Mouse (Mus musculus) testis, adult 2 months (tissue): ENCODE measurements around the gene Nop14. TPM values are rescaled to one million over a fixed set of nuclear protein-coding genes. Genes with fewer than 3 reads are reported as not detected.

ENCODE experiments used
- H3K27ac ChIP-seq: fragments of 200-500 bp; 2 replicates; pipeline ENCODE4 v1.5.1; 2012; ENCODE audit warnings: low read depth, low read length; ENCODE audit not compliant: control insufficient read depth, insufficient read depth
- H3K27me3 ChIP-seq: fragments of 200-500 bp; 2 replicates; pipeline ENCODE4 v1.6.1; 2012; ENCODE audit warnings: mild to moderate bottlenecking, low read length, moderate library complexity; ENCODE audit not compliant: control insufficient read depth, insufficient read depth
- H3K36me3 ChIP-seq: fragments of 200-500 bp; 2 replicates; pipeline ENCODE4 v1.6.1; 2012; ENCODE audit warnings: mild to moderate bottlenecking, low read length; ENCODE audit not compliant: control insufficient read depth, insufficient read depth
- H3K4me1 ChIP-seq: fragments of 200-500 bp; 2 replicates; pipeline ENCODE4 v1.6.1; 2012; ENCODE audit warnings: low read length; ENCODE audit not compliant: control insufficient read depth, insufficient read depth
- H3K4me3 ChIP-seq: fragments of 200-500 bp; 2 replicates; pipeline ENCODE4 v1.5.1; 2012; ENCODE audit warnings: low read depth, mild to moderate bottlenecking, low read length, moderate library complexity, mixed read lengths; ENCODE audit not compliant: control insufficient read depth
- CTCF ChIP-seq: fragments of 200-500 bp; IDR thresholded peaks from 2 replicates; pipeline ENCODE4 v1.5.1; 2012; ENCODE audit warnings: low read depth, mild to moderate bottlenecking, inconsistent platforms, low read length, moderate library complexity; ENCODE audit not compliant: control insufficient read depth, insufficient read depth, insufficient replicate concordance
- POLR2A ChIP-seq: fragments of 200-500 bp; IDR thresholded peaks from 2 replicates; pipeline ENCODE4 v1.6.1; 2012; ENCODE audit warnings: low read depth, mild to moderate bottlenecking, inconsistent platforms, low read length, moderate library complexity; ENCODE audit not compliant: control insufficient read depth
- polyA plus RNA-seq: library from polyadenylated mRNA; depleted of rRNA; stranded (reverse); fragments of >200 nt; gene quantifications from 2 replicates; pipeline ENCODE4 v1.2.3, GENCODE M21; 2012

Gene Nop14
- polyA plus RNA-seq, 1 experiment = 71.3 TPM

DNA sequence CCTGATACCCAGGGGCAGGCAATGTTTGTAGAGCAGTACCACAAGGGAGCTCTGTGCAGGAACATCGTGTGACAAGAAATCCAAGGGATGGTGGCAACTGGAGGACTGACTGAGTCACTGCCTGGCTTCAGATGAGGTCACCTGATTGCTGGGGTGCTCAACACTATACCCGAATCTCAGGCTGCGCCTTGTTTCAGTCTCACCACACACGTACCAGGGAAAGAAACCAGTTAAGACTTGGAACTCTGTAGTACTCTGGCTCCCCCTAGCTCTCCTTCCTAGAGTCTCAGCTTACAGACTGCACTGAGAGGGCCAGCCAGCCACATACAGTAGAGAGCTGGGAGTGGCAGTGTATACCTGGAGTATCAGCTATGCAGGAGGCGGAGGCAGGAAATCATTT is 17.0 kb downstream of the Nop14 start:
- no peak overlapping the region for H3K4me3 ChIP-seq
- H3K27me3 ChIP-seq = no peaks in the 10 kb centered on the region
- no peaks in the 10 kb centered on the region; the same call in 1 of the 2 replicates for H3K4me1 ChIP-seq
- TF ChIP-seq CTCF (peak; percentile 32; the same call in 1 of the 2 replicates), POLR2A (no peak)
- no peak overlapping the region for H3K27ac ChIP-seq
- peaks cover 3% of the 10 kb centered on the region for H3K36me3 ChIP-seq

DNA sequence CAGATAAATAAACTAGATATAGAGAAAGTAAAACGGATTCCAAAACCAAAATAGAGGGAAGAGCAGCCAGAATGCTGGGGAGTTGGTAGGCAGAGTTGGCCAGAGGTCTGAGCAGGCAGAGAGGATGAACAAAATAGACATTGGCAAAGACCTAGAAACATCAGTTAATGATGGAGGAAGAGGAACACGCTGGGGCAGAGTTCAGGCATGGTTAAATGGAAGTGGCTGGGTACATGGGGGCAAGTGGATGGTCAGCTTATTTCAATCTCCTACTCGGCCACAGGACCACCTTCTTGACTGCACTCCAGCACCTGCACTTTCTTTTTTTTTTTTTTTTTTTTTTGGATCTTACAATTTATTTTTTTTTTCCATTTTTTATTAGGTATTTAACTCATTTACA is 18.0 kb downstream of the Nop14 start:
- no peak for TF ChIP-seq POLR2A
- TF ChIP-seq CTCF = no peak
- H3K36me3 ChIP-seq = peaks cover 3% of the 10 kb centered on the region
- no peaks in the 10 kb centered on the region for H3K27me3 ChIP-seq
- peaks cover 3% of the 10 kb centered on the region for H3K4me1 ChIP-seq
- H3K4me3 ChIP-seq = no peak overlapping the region
- H3K27ac ChIP-seq = no peak overlapping the region

DNA sequence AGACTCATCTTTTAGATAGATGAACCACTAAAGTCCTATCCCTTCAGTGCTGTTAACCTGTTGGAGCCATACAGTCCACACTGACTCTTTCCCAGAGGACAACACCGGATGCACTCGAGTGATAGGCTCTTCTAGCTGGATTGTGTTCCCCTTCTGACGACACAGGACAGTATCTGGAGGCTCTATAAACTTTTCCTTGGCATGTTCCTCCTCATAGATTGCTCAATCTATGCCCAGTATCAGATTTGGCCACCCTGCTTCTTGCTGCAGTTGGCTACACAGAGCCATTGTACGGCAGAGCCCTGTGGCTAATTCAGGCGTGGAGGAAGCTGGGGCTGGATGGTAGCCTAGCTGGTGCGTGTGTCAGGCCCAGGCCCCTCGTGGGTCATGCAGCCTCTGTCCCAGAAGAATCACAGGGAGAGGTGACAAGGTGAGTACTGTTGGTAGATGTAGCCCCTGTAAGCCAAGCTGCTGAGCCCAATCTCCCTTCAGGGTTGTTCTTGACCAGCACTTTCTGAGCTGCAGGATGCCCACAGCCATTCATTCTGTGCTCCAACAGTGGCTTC is 22.3 kb downstream of the Nop14 start:
- Histone ChIP-seq H3K27me3 (no peaks in the 10 kb centered on the region), H3K4me3 (no peak overlapping the region), H3K36me3 (no peaks in the 10 kb centered on the region), H3K27ac (no peak overlapping the region), H3K4me1 (peaks cover 11% of the 10 kb centered on the region)
- TF ChIP-seq CTCF (no peak), POLR2A (no peak)

DNA sequence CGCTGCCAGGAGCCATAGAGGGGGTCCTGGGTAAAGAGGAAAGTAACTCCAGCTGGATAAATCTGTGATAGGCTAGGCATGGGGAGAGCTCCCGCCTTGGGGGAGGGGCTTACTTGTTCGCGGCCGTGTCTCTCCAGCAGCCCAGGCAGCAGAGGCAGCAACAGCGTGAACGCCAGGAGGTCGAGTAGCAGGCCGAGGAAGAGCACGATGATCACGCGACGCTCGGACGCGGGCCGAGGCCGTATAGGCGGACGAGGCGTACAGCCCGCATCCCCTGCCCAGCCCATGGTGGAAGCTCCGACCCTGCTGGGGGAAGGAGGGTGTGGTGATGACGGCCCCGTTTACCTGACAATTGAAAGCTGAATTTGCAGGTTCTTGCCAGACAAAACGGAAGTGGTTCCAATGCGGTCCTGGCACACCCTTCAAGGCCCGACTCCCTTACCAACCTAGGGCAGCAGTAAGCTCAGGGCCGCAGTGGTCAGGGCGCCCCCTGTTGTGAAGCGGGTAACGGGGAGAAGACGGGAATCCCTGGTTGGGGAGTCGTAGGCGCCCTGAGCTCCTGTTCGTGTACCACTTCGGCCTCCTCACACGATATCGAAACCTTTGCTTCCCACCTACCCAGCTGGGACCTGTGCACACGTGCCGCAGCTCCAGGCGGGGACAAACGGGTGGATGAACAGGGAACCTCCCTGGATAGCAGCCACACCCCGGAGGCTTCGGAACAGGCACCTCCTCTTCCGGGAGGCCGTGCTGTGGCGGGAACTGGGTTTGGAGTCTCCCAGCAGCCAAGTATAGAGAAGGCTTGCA is 23.3 kb downstream of the Nop14 start, which contains the start of gene Mfsd10:
TSS of gene Mfsd10 (minus strand) at position 732 of the 807 bp plus-strand sequence.
- H3K4me3 ChIP-seq = peak within 1 kb of the TSS; percentile 89
- H3K27ac ChIP-seq = peak within 1 kb of the TSS; percentile 75
- peaks cover 11% of the 10 kb centered on the region for H3K4me1 ChIP-seq
- H3K27me3 ChIP-seq = no peaks in the 10 kb centered on the region
- peak; percentile 61 for TF ChIP-seq POLR2A
- TF ChIP-seq CTCF = peak; percentile 19; the same call in 1 of the 2 replicates
- no peaks in the 10 kb centered on the region for H3K36me3 ChIP-seq

DNA sequence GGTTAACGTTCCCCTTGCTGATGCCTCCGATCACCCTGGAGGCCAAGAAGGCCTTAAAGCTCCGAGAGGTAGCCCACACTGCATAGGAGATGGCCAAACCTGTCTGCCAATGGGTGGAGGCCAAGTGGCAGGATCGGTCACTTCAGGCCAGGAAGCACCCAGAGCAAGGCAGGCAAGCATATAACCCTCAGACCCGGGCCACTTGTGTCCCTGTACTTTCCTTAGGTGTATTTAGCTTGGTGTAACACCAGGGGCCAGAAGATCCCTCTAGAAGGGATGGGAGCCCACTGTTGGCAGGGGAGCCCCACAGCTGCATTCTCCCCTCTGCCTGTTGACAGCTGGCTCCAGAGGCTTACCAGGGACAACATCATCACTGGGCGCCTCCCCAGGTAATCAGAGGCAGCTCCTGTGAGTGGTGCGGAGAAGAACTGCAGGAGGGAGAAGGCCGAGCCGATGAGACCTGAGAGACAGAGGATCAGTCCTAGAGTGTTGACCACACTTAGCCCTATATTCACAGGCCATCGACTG is 24.2 kb downstream of the Nop14 start:
- TF ChIP-seq CTCF = no peak
- no peak for TF ChIP-seq POLR2A
- no peaks in the 10 kb centered on the region; the same call in 1 of the 2 replicates for H3K36me3 ChIP-seq
- H3K4me1 ChIP-seq = peaks cover 11% of the 10 kb centered on the region
- H3K27ac ChIP-seq = no peak overlapping the region
- H3K27me3 ChIP-seq = no peaks in the 10 kb centered on the region
- no peak overlapping the region for H3K4me3 ChIP-seq

DNA sequence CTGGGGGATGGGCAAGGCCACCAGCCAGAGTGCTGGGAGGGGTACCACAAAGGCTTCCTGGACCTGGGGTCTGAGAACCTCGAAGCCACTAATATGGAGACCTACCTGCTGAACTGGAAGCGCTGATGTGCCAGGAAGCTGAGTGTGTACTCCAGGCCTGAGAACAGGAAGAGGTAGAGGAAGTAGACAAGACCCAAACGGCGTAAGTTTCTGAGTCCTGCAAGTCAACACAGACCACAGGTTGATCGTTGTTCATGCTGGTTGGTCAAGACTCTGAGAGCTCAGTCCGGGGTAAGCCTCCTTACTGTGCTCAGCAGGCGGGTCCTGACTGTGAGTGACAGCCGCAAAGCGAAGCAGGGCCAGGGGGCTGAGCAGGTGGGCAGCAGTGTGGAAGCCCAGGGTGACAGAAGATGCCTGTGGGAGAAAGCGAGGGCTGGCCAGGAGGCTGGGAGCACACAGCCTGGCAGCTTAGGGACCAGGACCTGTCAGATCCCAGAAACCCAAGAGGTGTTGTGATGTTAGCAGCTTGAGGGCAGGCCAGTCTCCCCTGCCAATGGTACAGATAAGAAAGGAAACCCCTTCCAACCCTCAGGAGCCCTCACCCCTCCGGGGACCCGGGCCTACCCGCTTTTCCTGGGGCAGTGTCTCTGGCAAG is 25.1 kb downstream of the Nop14 start:
- Histone ChIP-seq H3K4me3 (no peak overlapping the region), H3K27ac (no peak overlapping the region), H3K36me3 (no peaks in the 10 kb centered on the region; the same call in 1 of the 2 replicates), H3K4me1 (peaks cover 11% of the 10 kb centered on the region), H3K27me3 (no peaks in the 10 kb centered on the region)
- TF ChIP-seq CTCF (no peak), POLR2A (no peak)

DNA sequence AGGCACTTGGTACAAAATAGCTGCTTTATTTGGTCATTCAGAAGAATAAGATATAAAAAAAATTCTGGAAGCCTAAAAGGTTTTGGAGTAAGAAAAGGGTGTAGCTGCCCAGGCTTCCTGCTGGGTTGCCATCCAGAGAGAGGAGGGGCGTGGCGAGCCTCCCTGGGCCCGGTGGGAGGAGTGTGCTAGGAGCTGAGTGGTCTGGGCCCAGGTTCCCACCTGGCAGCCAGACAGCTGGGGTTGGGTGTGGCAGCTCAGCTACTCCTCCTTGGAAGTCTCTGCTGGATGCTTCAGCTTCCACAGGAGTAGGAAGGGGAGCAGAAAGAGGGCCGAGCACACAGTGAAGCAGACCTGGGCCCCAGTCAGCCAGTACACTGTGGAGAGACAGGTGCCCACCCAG is 26.3 kb downstream of the Nop14 start:
- Histone ChIP-seq H3K4me3 (no peak overlapping the region), H3K27me3 (no peaks in the 10 kb centered on the region), H3K4me1 (peaks cover 11% of the 10 kb centered on the region), H3K36me3 (no peaks in the 10 kb centered on the region; the same call in 1 of the 2 replicates), H3K27ac (no peak overlapping the region)
- no peak for TF ChIP-seq CTCF
- no peak for TF ChIP-seq POLR2A
